Mouse (Mus musculus): ENCODE data around the gene Poc1a. TPM values are rescaled to one million over a fixed set of nuclear protein-coding genes. Genes with fewer than 3 reads are reported as not detected.

Gene Poc1a
- polyA plus RNA-seq, 1 experiment from 2014 or later: 36.5 TPM

GRCm38 (mm10) chr9:106290636-106291122 is 9.8 kb downstream of the Poc1a start:
- WGBS: 85% methylated on average over 17 of the region's 17 CpGs
- peaks cover 3% of the 10 kb centered on the region; the same call in 1 of the 2 replicates for H3K4me1 ChIP-seq
- H3K27ac ChIP-seq: no peak overlapping the region
- no peaks in the 10 kb centered on the region for H3K27me3 ChIP-seq (ENCODE audit: insufficient read depth, poor library complexity, severe bottlenecking)
- no peak for DNase-seq (ENCODE audit: low spot score)
- H3K4me3 ChIP-seq: no peak overlapping the region
- H3K36me3 ChIP-seq: peaks cover 73% of the 10 kb centered on the region
- H3K9me3 ChIP-seq: no peaks in the 10 kb centered on the region

GRCm38 (mm10) chr9:106293569-106294156 is 12.8 kb downstream of the Poc1a start:
- peaks cover 72% of the 10 kb centered on the region for H3K36me3 ChIP-seq
- no peak overlapping the region for H3K4me3 ChIP-seq
- no peaks in the 10 kb centered on the region for H3K27me3 ChIP-seq (ENCODE audit: insufficient read depth, poor library complexity, severe bottlenecking)
- WGBS: 92% methylated on average over 14 of the region's 14 CpGs
- DNase-seq (ENCODE audit: low spot score): no peak
- peaks cover 3% of the 10 kb centered on the region; the same call in 1 of the 2 replicates for H3K4me1 ChIP-seq
- no peaks in the 10 kb centered on the region for H3K9me3 ChIP-seq
- no peak overlapping the region for H3K27ac ChIP-seq

- H3K4me1 ChIP-seq: peaks cover 5% of the 10 kb centered on the region; the same call in 1 of the 2 replicates
Measured at GRCm38 (mm10) chr9:106296637-106297174, 15.8 kb downstream of the Poc1a start.

GRCm38 (mm10) chr9:106300176-106300803 is 19.4 kb downstream of the Poc1a start:
- 81% methylated on average over 20 of the region's 20 CpGs for whole genome bisulfite sequencing
- Histone ChIP-seq H3K27me3 (ENCODE audit: insufficient read depth, poor library complexity, severe bottlenecking) (no peaks in the 10 kb centered on the region), H3K9me3 (no peaks in the 10 kb centered on the region), H3K4me1 (peaks cover 33% of the 10 kb centered on the region), H3K36me3 (peaks cover 46% of the 10 kb centered on the region), H3K27ac (no peak overlapping the region), H3K4me3 (no peak overlapping the region)
- no peak for DNase-seq (ENCODE audit: low spot score)

More at GRCm38 (mm10) chr9:106296637-106297174, 15.8 kb downstream of the Poc1a start:
- DNase-seq (ENCODE audit: low spot score): no peak
- Histone ChIP-seq H3K27me3 (ENCODE audit: insufficient read depth, poor library complexity, severe bottlenecking) (no peaks in the 10 kb centered on the region), H3K27ac (no peak overlapping the region), H3K36me3 (peaks cover 59% of the 10 kb centered on the region), H3K4me3 (no peak overlapping the region), H3K9me3 (no peaks in the 10 kb centered on the region)
- WGBS: 80% methylated on average over 6 of the region's 6 CpGs

- 75% methylated on average over 6 of the region's 6 CpGs for WGBS
- Histone ChIP-seq H3K4me3 (no peak overlapping the region), H3K27ac (no peak overlapping the region), H3K4me1 (peaks cover 38% of the 10 kb centered on the region), H3K27me3 (ENCODE audit: insufficient read depth, poor library complexity, severe bottlenecking) (no peaks in the 10 kb centered on the region), H3K9me3 (no peaks in the 10 kb centered on the region), H3K36me3 (peaks cover 40% of the 10 kb centered on the region)
- no peak for DNase-seq (ENCODE audit: low spot score)
Measured at GRCm38 (mm10) chr9:106300949-106301348, 20.1 kb downstream of the Poc1a start.

GRCm38 (mm10) chr9:106301446-106302080 is 20.7 kb downstream of the Poc1a start:
- DNase-seq (ENCODE audit: low spot score): no peak
- Histone ChIP-seq H3K4me1 (peaks cover 41% of the 10 kb centered on the region), H3K27me3 (ENCODE audit: insufficient read depth, poor library complexity, severe bottlenecking) (no peaks in the 10 kb centered on the region), H3K27ac (peak overlapping the region; percentile 4; the same call in 1 of the 2 replicates), H3K36me3 (peaks cover 34% of the 10 kb centered on the region), H3K9me3 (no peaks in the 10 kb centered on the region), H3K4me3 (no peak overlapping the region)
- WGBS: 71% methylated on average over 11 of the region's 11 CpGs

- H3K27ac ChIP-seq: peak overlapping the region; percentile 37; the same call in 1 of the 2 replicates
- H3K27me3 ChIP-seq (ENCODE audit: insufficient read depth, poor library complexity, severe bottlenecking): no peaks in the 10 kb centered on the region
- H3K4me3 ChIP-seq: no peak overlapping the region
- peaks cover 25% of the 10 kb centered on the region for H3K36me3 ChIP-seq
- peaks cover 48% of the 10 kb centered on the region for H3K4me1 ChIP-seq
- no peak for DNase-seq (ENCODE audit: low spot score)
- 74% methylated on average over 16 of the region's 16 CpGs for WGBS
- H3K9me3 ChIP-seq: no peaks in the 10 kb centered on the region
Measured at GRCm38 (mm10) chr9:106302446-106303150, 21.7 kb downstream of the Poc1a start.

- peaks cover 23% of the 10 kb centered on the region for H3K36me3 ChIP-seq
- WGBS: 66% methylated on average over 6 of the region's 6 CpGs
- no peaks in the 10 kb centered on the region for H3K27me3 ChIP-seq (ENCODE audit: insufficient read depth, poor library complexity, severe bottlenecking)
- H3K4me1 ChIP-seq: peaks cover 49% of the 10 kb centered on the region
- peak overlapping the region; percentile 44; the same call in 1 of the 2 replicates for H3K27ac ChIP-seq
- no peaks in the 10 kb centered on the region for H3K9me3 ChIP-seq
- no peak for DNase-seq (ENCODE audit: low spot score)
- H3K4me3 ChIP-seq: no peak overlapping the region
Measured at GRCm38 (mm10) chr9:106303460-106303960, 22.6 kb downstream of the Poc1a start.

- Histone ChIP-seq H3K9me3 (no peaks in the 10 kb centered on the region), H3K4me3 (no peak overlapping the region), H3K27me3 (ENCODE audit: insufficient read depth, poor library complexity, severe bottlenecking) (no peaks in the 10 kb centered on the region), H3K4me1 (peaks cover 52% of the 10 kb centered on the region), H3K36me3 (peaks cover 20% of the 10 kb centered on the region; the same call in 1 of the 2 replicates), H3K27ac (no peak overlapping the region)
- WGBS: 83% methylated on average over 7 of the region's 7 CpGs
- no peak for DNase-seq (ENCODE audit: low spot score)
Measured at GRCm38 (mm10) chr9:106305228-106305627, 24.4 kb downstream of the Poc1a start.

- Histone ChIP-seq H3K36me3 (peaks cover 20% of the 10 kb centered on the region; the same call in 1 of the 2 replicates), H3K4me1 (peaks cover 58% of the 10 kb centered on the region), H3K27ac (no peak overlapping the region), H3K27me3 (ENCODE audit: insufficient read depth, poor library complexity, severe bottlenecking) (no peaks in the 10 kb centered on the region), H3K9me3 (no peaks in the 10 kb centered on the region), H3K4me3 (no peak overlapping the region)
- 46% methylated on average over 8 of the region's 8 CpGs for WGBS
- DNase-seq (ENCODE audit: low spot score): no peak
Measured at GRCm38 (mm10) chr9:106306662-106307351, 25.9 kb downstream of the Poc1a start.

GRCm38 (mm10) chr9:106308151-106308550 is 27.3 kb downstream of the Poc1a start:
- Histone ChIP-seq H3K27me3 (ENCODE audit: insufficient read depth, poor library complexity, severe bottlenecking) (no peaks in the 10 kb centered on the region), H3K36me3 (peaks cover 17% of the 10 kb centered on the region; the same call in 1 of the 2 replicates), H3K9me3 (no peaks in the 10 kb centered on the region), H3K4me3 (no peak overlapping the region), H3K4me1 (peaks cover 51% of the 10 kb centered on the region), H3K27ac (0 out of 2 replicates have a peak overlapping the region, but pooled peaks have one; percentile 22)
- WGBS: 90% methylated on average over 5 of the region's 5 CpGs
- DNase-seq (ENCODE audit: low spot score): no peak

- Histone ChIP-seq H3K36me3 (peaks cover 18% of the 10 kb centered on the region; the same call in 1 of the 2 replicates), H3K4me3 (no peak overlapping the region), H3K9me3 (no peaks in the 10 kb centered on the region), H3K4me1 (peaks cover 47% of the 10 kb centered on the region), H3K27me3 (ENCODE audit: insufficient read depth, poor library complexity, severe bottlenecking) (no peaks in the 10 kb centered on the region), H3K27ac (peak overlapping the region; percentile 70)
- 60% methylated on average over 2 of the region's 2 CpGs for WGBS
- DNase-seq (ENCODE audit: low spot score): no peak
Measured at GRCm38 (mm10) chr9:106308555-106308954, 27.7 kb downstream of the Poc1a start.

All from heart, embryonic 10.5 days (tissue).